Mouse (Mus musculus): ENCODE data around the gene Zbtb4.
A peak's percentile ranks its signal among the peaks of the same experiment; 100 is the strongest.

Zbtb4 gene

DNA sequence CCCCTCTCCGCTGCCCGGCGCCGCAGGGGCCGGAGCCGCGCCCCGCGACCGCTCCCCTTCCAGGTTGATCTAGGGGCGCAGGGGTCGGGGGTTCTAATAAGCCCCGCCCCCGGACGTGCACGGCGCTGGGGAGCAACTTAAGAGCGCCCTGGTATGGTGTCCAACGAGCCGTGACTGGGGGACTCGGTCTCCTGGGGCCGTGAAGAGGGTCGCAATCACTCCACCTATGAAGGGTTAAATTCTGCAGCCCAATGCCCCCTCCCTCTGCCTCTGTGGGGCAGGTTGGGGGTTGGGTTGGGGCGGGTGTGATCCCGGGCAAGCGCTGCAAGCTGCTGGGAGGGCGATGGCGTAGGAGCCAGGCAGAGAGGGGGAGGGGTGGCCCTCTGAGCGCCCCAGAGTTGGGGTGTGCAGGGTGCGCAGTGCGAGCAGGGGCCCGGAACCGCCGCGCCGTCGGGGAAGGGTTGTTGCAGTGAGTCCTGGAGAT, 456 bp downstream of the Zbtb4 start:
- DNase-seq = peak; percentile 73

DNA sequence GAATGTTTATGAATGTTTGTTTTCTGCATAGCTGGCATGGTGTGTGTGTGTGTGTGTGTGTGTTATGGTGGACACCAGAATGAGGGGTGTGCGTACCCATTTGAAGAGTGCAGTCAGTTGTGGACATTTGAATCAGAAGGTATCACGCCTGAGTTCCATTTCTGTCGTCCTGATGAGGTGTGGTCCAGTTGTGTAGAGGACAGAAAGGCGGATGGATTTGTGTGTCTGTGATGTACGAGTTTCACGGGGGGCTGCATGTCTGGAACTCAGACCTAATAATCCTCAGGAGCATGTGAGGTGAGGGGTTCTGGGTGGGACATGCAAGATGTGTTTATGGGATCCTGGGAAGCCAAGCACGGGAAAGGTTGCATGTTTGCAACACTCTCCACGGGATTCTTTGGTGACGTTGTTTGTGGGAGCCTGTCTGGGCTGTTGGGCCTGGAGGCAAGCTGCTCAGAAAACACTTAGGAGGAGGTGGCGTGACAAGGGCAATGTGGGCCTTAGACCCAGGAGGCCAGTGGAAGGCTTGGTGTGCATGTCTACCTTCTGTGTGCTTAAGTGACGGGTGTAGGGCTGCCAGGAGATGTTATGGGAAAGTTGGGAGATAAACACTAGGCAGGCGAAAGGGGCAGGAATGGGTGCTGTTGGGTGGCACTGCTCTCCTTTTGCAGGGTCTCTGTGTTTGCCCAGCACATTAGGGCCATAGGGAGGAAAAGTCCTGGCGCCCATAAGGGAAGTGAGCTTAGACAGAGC, 1.3 kb downstream of the Zbtb4 start:
- DNase-seq = no peak

DNA sequence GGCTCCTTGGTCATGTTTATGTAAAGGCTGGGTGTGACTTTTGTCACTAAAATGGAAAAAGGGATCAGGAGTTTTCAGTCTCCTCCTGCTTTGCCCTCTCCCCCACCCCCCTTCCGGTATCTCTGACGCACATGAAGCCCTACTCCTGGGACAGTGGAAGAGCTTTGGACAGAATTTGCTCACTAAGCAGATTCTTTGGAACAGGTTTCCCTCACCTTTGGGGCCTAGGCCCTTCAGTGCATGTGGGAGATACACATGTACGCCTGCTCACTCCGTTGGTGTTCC, 1.9 kb downstream of the Zbtb4 start:
- DNase-seq = no peak

DNA sequence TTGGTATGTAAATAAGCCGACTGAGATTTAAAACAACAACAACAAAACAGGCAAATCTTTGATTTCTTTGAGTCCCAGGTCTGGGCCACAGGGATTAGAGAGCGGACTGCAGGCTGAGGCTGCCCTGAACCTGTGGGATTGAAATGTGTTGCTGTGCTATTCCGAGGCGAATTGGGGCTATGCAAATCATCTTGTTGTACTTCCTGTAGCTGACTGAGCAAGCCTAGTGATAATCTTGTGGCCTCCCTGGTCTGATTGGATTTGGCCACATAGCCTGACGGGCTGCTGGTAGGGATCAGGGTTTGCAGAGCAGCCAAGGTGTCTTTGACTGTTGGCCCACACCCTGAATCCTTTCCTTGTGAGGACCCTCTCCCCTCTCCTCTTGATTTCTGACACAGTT, 9.2 kb downstream of the Zbtb4 start:
- DNase-seq = no peak

DNA sequence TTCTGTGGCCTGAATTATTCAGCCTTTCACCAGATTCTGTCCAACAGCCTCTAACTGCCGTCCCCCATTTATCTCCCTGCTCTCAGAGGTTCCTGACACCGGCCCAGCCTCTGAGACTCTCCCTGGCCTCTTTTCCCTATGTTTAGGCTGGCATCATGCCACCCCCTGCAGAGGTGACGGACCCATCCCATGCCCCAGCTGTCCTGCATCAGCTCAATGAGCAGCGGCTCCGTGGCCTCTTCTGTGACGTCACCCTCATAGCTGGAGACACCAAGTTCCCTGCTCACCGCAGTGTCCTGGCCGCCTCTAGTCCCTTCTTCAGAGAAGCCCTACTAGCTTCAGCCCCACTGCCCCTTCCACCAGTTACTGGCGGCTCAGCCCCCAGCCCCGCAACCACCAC, 10.0 kb downstream of the Zbtb4 start:
- DNase-seq = no peak

DNA sequence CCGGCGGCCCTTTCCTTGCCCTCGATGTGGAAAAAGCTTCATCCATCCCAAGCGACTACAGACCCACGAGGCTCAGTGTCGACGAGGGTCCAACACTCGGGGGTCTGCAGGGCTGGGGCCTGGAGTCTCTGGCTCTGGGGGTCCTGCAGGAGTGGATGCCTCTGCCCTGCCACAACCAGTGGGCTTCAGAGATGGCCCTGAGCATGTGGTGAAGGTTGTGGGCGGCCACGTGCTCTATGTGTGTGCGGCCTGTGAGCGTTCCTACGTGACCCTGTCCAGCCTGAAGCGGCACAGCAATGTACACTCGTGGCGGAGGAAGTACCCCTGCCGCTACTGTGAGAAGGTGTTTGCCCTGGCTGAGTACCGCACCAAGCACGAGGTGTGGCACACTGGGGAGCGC, 10.8 kb downstream of the Zbtb4 start:
- DNase-seq = no peak

DNA sequence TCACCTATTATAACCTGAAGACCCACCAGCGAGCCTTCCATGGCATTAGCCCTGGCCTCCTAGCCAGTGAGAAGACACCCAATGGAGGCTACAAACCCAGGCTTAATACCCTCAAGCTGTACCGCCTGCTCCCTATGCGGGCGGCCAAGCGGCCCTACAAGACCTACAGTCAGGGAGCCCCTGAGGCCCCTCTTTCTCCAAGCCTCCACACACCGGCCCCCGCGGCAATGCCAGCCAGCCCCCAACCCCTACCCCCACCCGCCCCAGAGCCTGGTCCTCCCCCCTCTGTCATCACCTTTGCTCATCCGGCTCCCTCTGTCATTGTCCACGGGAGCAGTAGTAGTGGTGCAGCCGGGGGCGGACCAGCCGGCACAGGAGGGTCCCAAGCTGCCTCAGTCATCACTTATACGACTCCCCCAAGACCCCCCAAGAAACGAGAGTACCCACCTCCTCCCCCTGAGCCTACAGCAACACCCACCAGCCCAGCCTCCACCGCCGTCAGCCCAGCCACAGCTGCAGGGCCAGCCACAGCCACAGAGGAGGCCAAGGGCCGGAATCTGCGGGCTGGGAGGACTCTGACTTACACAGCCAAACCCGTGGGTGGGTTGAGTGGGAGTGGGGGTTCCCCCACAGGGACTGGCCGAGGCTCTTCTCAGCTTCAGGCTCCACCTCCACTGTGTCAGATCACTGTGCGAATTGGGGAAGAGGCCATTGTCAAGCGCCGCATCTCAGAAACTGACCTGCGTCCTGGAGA, 12.0 kb downstream of the Zbtb4 start:
- DNase-seq = no peak

DNA sequence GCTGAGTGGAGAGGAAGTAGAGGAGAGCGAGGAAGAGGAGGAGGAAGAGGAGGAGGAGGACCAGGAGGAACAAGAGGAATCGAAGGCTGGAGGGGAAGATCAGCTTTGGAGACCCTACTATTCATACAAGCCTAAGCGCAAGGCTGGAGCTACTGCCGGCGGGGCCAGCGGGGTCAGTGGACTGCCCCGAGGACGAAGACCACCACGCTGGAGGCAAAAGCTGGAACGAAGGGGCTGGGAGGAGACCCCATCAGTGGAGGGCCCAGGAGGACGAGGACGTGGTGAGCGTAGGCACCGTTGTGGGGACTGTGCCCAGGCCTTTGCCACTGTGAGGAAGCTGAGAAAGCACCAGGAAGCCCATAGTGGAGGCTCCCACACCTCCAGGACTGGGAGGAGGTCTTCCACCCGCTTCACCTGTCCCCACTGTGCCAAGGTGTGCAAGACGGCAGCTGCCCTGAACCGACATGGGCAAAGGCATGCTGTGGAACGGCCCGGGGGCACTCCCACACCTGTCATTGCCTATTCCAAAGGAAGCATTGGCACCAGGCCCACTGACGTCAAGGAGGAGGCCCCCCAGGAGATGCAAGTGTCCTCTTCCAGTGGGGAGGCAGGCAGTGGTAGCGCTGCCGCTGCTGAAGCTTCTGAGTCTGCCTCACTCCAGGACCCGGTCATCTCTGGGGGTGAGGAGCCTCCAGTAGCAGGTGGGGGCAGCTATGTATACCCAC, 12.7 kb downstream of the Zbtb4 start:
- DNase-seq = no peak

DNA sequence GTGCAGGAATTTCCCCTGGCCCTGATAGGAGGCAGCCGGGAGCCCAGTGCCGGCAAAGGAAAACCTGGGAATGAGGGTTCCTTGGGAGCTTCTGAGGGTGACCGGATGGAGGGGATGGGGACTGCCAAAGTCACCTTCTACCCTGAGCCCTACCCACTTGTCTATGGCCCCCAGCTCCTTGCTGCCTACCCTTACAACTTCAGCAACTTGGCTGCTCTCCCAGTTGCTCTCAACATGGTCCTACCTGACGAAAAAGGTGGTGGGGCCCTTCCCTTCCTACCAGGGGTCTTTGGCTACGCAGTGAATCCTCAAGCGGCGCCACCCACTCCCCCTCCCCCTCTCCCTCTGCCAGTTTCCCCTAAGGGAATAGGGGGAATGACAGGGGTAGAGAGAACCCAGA, 13.3 kb downstream of the Zbtb4 start:
- DNase-seq = no peak

DNA sequence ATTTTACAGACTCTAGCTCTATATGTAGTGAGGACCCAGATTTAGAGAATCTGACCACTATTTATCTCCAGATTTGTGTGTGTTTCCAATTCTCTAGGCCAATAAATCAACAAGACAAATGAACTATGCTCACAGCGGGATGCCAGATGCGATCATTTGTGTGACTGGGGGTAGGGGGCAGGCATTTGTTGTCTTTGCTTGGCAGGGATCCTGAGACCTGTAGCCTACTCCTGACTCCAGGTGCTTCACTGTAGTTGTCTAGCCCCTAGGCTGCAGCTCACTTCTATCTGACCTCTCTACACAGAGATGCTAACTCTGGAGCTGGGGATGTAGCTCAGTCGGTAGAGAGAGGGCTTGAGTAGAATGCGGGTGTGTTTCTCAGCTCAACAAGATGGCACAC, 16.1 kb downstream of the Zbtb4 start:
- DNase-seq = no peak

DNA sequence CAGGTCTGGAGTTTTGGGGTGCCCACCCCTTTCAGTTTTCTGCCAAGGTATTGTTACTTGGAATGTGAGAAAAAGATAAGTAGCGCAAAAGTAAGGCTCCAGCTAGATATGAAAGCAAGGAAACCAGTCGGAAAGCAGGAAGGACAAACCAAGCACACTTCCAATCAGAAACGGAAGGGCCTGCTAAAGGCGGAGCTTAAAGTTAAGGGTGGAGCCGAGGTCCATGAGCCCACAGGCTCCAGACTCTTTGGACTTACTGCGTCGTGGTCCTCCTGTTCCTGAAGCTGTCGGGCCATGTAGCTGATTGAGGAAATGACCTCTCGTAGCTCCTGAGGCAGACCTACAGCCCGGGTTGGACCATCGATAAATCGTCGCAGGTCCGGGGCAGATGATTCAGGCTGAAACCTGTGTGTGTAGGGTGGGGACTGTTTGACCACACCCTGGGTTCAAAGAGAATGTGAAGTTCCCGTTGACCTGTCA, 19.1 kb downstream of the Zbtb4 start:
- DNase-seq = no peak

DNA sequence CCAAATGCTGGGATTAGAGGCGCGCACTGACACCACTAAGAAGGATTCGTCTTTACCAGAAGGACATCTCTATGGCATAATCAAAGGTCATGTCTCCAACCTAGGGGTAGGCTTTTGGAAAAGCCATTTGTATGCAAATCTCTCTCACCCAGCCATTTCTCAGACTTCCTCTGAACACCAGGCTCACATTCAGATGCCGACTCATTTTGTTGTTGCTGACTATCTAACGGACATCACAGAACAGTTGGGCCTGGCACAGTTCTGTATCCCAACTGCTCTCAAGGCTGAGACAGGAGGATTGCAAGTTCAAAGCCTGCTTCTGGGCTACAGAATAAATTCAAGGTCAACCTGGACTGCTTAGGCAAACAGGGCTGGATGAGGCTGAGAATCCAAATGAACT, 21.6 kb downstream of the Zbtb4 start:
- DNase-seq = no peak

DNA sequence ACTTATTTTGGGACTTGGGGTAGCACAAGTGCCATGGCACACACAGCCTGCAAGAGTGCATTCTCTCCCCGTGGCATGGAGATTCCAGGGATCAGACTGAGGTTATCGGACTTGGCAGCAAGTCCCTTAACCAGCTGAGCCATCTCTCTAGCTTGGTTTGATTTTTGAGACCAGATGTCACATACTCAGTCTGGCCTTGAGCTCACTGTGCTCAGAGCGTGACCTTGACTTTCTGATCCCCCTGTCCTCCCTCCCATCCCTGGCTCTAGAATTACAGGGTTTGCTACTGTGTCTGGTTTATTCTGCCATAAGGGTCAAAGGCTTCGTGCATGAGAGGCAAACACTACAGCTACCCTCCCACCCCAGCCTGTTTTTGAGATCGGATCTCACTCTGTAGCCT, 23.7 kb downstream of the Zbtb4 start:
- no peak for DNase-seq

DNA sequence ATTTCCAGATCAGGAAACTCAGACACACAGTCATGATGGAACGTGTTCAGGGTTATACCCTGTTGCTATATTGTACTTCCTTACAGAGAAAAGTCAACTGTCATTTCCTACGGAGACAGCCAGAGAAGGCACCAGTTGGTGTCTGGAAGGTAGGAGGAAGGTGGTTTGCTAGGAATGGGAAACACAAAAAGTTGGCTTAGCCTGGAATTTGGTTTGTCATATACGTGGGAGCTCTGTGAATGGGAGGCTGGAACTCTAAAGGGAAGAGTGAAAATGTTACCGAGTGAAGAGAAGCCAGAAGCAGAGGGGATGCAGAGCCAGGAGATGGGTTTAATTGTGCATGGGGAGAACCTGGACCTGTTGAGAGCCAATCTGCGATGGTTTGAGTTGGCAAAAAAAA, 25.7 kb downstream of the Zbtb4 start:
- DNase-seq = no peak

DNA sequence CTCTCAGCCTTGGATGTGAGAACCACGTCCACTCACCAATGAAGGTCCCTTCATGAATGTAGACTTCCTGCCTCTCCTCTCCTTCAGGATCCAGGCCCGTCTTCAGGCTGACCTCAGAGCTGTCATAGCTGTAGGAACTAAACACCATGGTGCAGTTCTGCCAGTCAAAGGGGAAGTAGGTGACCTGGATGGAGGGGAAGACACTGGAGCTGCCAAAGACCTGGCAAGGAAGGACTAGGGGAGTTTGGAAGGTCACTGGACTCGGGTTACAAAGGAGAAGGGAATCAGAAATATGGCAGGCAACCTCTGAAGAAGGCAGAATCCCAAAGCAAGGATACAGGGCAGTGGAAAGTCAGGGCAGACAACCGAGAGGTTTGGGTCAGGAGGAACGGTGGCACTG, 27.7 kb downstream of the Zbtb4 start:
- no peak for DNase-seq

DNA sequence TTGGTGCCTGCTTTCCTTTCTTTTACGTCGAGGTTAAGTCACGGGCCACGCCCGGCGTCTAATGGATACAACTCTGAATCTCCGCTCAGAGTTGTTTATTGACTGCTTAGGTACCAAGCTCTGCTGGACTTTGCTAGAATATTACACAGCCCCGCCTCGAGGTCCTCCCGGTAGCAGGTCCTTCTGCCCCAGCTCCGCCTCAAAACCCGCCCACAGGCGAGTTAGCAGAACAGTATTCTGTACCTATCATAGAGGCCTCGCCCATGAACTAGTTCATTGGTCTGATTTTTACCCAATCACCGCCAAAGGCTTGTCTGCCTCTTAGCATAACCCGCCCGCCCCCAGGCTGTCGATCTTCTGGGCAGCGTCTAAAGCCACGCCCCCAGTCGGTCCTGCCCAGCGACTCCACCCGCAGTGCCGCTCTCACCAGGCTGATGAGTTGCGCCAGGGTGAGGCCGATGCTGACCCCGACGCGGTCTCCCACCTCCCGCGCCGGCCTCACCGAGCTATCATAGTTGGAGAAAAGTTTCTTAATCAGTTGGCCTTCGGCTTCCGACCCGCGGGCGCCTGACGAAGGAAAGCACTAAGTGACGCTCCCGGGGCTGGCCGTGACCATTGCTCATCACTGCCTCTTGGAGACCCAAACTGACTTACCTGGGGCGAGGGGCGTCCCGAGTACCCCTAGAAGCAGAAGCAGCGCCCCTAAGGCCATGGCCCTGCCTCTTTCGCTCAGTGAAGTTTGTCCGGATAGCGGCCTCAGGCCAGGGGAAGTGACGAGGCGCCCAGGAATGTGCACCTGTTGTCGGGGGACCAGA, 29.7 kb downstream of the Zbtb4 start, which contains the start of gene Chrnb1:
TSS of gene Chrnb1 (minus strand) at position 776 of the 815 bp plus-strand sequence.
- DNase-seq = peak; percentile 79

DNA sequence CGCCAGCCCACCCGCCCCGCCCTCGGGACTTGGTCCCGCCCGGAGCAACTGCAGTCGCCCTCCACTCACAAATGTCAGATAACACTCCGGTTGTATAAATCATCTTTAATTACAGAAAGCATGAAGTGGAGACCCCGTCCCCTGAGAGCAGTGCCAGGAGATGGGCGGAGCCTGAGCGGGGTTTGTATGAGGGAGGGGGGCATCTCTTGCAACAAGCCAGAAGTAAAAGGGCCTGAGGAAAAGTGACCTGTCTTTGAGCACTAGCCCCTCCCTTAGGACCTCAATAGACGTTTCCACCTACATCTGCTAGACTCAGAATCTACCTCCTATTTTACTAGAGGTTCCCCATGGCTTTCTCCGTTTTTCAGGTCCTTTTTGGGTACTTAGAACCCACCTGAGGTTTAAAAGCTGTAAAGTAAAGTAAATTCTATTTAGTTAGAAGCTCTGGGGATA, 30.3 kb downstream of the Zbtb4 start:
- DNase-seq = no peak

DNA sequence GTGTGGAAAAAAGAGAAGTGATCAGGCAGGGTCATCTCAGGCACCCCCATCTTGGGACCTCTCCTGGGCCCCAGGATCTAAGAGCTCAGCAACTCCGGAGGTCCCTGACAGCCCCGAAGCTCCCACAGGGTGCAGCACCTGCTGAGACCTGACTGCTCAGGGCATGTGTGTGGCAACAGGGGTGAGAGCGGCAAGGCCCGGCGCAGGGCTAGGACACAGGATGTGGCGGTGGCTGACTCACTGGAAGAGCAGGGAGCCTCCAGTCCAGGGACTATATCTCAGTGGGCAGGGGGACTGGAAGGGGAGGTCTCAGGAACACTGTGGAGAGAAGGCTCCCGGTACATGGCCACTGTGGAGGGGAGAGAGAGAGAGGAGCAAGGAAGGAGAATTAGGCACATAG, 32.2 kb downstream of the Zbtb4 start:
- no peak for DNase-seq

DNA sequence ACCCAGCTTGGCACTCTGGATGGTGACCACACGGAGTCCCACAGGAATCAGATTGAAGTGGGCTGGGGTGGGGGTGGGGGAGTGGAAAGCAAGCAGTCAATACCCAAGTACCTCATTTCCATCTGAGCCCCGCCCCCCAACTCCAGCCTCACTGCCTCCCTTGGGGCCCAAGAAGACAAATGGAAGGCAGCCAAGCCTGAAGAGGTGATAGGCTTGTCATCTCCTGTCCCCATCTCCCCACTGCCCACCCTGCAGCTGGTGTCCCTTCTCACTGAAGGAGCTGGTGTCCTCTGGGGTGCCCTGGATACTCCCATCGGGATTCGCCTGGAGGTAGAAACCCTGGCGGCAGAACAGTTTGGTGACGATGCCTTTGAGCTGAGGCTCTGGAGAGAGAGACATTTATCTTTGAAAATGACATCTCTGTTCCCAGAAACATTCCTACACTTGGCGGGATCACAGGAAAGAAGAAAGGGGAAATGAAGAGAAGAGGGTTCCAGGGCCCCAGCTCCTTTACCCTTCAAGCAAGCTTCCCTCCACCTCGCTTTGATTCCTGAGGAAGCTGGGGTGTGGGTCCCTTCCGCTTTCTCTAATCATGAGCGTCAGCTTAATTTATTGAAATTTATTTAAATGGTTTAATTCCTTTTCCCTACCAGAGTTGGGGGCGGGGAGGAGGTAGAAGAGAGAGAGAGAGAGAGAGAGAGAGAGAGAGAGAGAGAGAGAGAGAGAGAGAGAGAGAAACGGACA, 33.9 kb downstream of the Zbtb4 start:
- no peak for DNase-seq

DNA sequence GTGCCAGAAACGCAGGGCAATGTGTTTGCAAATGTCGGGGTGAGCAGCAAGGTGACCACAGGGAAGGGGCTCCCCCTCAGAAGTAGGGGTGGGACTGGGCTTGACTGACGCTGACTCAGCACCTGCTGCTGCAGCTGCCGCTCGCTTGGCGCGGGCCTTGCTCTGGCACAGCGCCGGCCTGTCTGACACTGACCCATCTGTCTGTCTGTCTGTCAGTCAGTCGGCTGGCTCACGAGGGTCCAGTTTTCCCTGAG, 34.4 kb downstream of the Zbtb4 start:
- DNase-seq = peak; percentile 74

DNA sequence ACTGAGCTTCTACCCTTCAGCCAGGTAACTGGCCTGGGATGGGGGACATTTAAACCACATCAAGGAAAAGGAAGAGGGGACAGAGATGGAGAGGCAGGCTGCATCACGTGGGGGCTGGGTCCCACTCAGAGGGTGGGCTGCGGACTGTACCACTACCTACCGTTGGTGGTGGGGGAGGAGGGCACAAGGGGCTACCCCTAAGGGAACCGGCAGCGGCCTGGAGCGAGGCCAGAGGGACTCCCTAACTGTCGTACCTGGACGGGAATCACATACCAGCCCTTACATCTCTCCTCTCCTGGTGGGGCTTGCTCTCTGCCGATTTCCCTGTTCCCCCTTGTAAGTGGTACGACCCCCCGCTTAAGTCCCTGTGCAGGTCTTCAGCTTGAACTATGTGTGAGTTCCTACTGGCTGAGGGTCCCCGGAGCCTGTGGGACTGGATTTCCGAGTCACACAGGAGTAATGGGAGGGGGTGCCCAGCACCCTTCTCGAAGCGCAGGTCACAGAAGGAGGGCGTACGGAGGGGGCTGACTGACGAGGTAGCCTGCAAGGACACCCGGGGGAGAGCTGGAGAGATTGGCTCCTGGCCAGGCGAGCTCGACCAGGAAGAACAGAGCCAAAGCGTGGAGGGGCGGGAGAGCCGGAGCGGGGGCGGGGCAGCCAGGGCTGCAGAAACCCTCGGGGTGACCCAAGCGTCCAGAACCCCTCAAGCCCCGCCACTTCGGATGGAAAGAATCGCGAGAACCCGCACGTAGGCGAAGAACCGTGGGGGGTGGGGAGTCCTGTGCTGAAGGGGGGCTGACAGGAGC, 34.9 kb downstream of the Zbtb4 start:
- peak; percentile 84 for DNase-seq

Measured in right cerebral cortex, postnatal 4 days (tissue).